Mouse (Mus musculus) ovary, postnatal 10 days (tissue): ENCODE results near the gene Map3k10.
A peak's percentile ranks its signal among the peaks of the same experiment; 100 is the strongest.

Source experiments
- DNase-seq: peaks from one replicate; pipeline ENCODE4 v3.0.0; 2022; ENCODE audit warnings: low spot score

Gene Map3k10

GRCm38 (mm10) chr7:27674522-27675221 is at the start of gene Map3k10:
Gene Map3k10, minus strand, starts transcription at chr7:27674598.
- DNase-seq = peak; percentile 90

- DNase-seq = no peak
These were observed 47.6 kb upstream of the Map3k10 start for GRCm38 (mm10) chr7:27721951-27722350.

- DNase-seq = no peak
These were observed 36.0 kb upstream of the Map3k10 start for GRCm38 (mm10) chr7:27710402-27710801.

GRCm38 (mm10) chr7:27696711-27697110 is 22.3 kb upstream of the Map3k10 start:
- no peak for DNase-seq

- no peak for DNase-seq
These were observed 16.7 kb upstream of the Map3k10 start for GRCm38 (mm10) chr7:27691076-27691475.

GRCm38 (mm10) chr7:27688815-27689612 is 14.6 kb upstream of the Map3k10 start, which contains the start of gene Zfp607b:
Gene Zfp607b, plus strand, starts transcription at chr7:27689340.
- DNase-seq = peak; percentile 56

- no peak for DNase-seq
These were observed 13.9 kb upstream of the Map3k10 start for GRCm38 (mm10) chr7:27688246-27688788.

- DNase-seq = no peak
These were observed 13.4 kb upstream of the Map3k10 start for GRCm38 (mm10) chr7:27687836-27688235.

- DNase-seq = no peak
These were observed 12.6 kb upstream of the Map3k10 start for GRCm38 (mm10) chr7:27687043-27687442.

GRCm38 (mm10) chr7:27685681-27686080 is 11.3 kb upstream of the Map3k10 start:
- DNase-seq = no peak

GRCm38 (mm10) chr7:27685220-27685619 is 10.8 kb upstream of the Map3k10 start:
- no peak for DNase-seq

GRCm38 (mm10) chr7:27683218-27683617 is 8.8 kb upstream of the Map3k10 start:
- no peak for DNase-seq

GRCm38 (mm10) chr7:27675222-27675612 is 819 bp upstream of the Map3k10 start:
- DNase-seq = no peak

GRCm38 (mm10) chr7:27674195-27674521 is 240 bp downstream of the Map3k10 start:
- DNase-seq = no peak

- no peak for DNase-seq
These were observed 745 bp downstream of the Map3k10 start for GRCm38 (mm10) chr7:27673575-27674131.

GRCm38 (mm10) chr7:27673064-27673574 is 1.3 kb downstream of the Map3k10 start:
- no peak for DNase-seq

- DNase-seq = no peak
These were observed 12.4 kb downstream of the Map3k10 start for GRCm38 (mm10) chr7:27662038-27662437.

GRCm38 (mm10) chr7:27658712-27659663 is 15.4 kb downstream of the Map3k10 start:
- DNase-seq = no peak

GRCm38 (mm10) chr7:27657824-27658395 is 16.5 kb downstream of the Map3k10 start:
- DNase-seq = no peak

- no peak for DNase-seq
These were observed 17.8 kb downstream of the Map3k10 start for GRCm38 (mm10) chr7:27656600-27656999.

GRCm38 (mm10) chr7:27655545-27655944 is 18.9 kb downstream of the Map3k10 start:
- DNase-seq = no peak
